In the genomic region with DNA sequence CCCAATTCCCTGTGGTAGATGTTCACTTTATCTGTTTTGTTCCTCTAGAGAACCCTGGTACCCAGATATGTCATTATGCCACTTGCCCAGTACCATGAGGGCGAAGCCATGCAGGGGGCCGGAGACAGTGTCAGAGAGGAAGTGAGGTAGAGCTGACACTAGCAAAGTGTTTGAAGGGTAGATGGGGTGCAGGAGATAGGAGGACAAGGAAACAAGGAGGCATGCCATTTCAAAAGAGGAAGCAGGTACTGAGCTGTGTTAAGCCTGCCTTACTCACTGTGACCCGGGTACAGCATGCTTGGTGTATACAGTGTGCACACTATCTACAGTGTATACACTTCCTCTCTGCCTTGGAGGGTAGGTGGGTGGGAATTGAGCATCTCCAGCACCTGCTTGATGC, we compare ENCODE assay signal across 18 mouse cellular contexts. TPM values are rescaled to one million over a fixed set of nuclear protein-coding genes. Genes with fewer than 3 reads are reported as not detected.
A peak's percentile ranks its signal among the peaks of the same experiment; 100 is the strongest.
DNase-seq lines count a peak whose midpoint lies in the region; ATAC-seq and TF ChIP-seq lines count a peak whose summit lies in the region.
"Had no signal": no experiment of that assay in that cellular context is flagged by ENCODE, and none has a peak within 500 bp of the region (broad histone marks: within the 10 kb centered on the region; RNA-seq: fewer than 3 reads in every experiment).

No protein-coding gene starts in this region.

- peak in 1 of 2 experiments; percentile 56; a peak in 1 of 4 replicates for TF ChIP-seq POLR2A in MEL (IDR thresholded peaks at IDR 0.05; ENCODE audit: control insufficient read depth in 1 of 2, insufficient read depth in 1 of 2, low read depth in 1 of 2, low read length in 2 of 2, poor library complexity in 1 of 2)

- H3K9me3 ChIP-seq in MEL (replicated peaks; ENCODE audit: insufficient read depth, low read length): no peaks in the 10 kb centered on the region
- H3K9me3 ChIP-seq in liver, postnatal 0 days (ENCODE audit: low read length): no peaks in the 10 kb centered on the region
- peaks cover 8% of the 10 kb centered on the region; the same call in 1 of the 2 replicates for H3K9me3 ChIP-seq in midbrain, embryonic 10.5 days (replicated peaks)

- peaks cover 0 to 26% of the 10 kb centered on the region in 2 experiments; a peak in 2 of 4 replicates for H3K36me3 ChIP-seq in MEL (ENCODE audit: control insufficient read depth in 1 of 2, insufficient read depth in 2 of 2, low read length in 2 of 2)
- no peaks in the 10 kb centered on the region for H3K36me3 ChIP-seq in liver, postnatal 0 days (replicated peaks; ENCODE audit: insufficient read depth, low read length)
- no peaks in the 10 kb centered on the region for H3K36me3 ChIP-seq in splenic B cell, adult 2 months (ENCODE audit: control insufficient read depth, insufficient read depth, low read length, poor library complexity, severe bottlenecking)
- peaks cover 10% of the 10 kb centered on the region; the same call in 1 of the 2 replicates for H3K36me3 ChIP-seq in midbrain, embryonic 10.5 days

- peak; percentile 67 to 76 for TF ChIP-seq EP300 in MEL (IDR thresholded peaks at IDR 0.05; ENCODE audit: low read depth in 1 of 2, low read length in 2 of 2)
- no peak for TF ChIP-seq EP300 in liver, postnatal 0 days (IDR thresholded peaks at IDR 0.05; ENCODE audit: low read depth)

- WGBS in liver, postnatal 0 days (ENCODE audit: insufficient replicate concordance): 24% methylated on average over 3 of the region's 3 CpGs
- WGBS in midbrain, embryonic 10.5 days: 93% methylated on average over 3 of the region's 3 CpGs

- H3K4me3 ChIP-seq in MEL (ENCODE audit: control insufficient read depth in 1 of 2, insufficient read depth in 1 of 2, low read depth in 2 of 2, low read length in 2 of 2): no peak overlapping the region
- H3K4me3 ChIP-seq in liver, postnatal 0 days (ENCODE audit: low read depth, low read length): no peak overlapping the region
- H3K4me3 ChIP-seq in midbrain, embryonic 10.5 days: no peak overlapping the region
- H3K4me3 ChIP-seq: forebrain, embryonic 10.5 days; heart, embryonic 13.5 days; left cerebral cortex, adult 2 months; neural tube, embryonic 12.5 days had no signal

- H3K79me2 ChIP-seq in MEL (ENCODE audit: control insufficient read depth, insufficient read depth, low read length, poor library complexity): no peaks in the 10 kb centered on the region

- ATAC-seq in liver, postnatal 0 days: peak; percentile 45
- ATAC-seq: midbrain, embryonic 16.5 days had no signal

- no peak for TF ChIP-seq CTCF in MEL (IDR thresholded peaks at IDR 0.05 in 2 of 3, conservative IDR thresholded peaks at IDR 0.05 in 1 of 3; ENCODE audit: control insufficient read depth in 1 of 3, insufficient read depth in 1 of 3, low read depth in 2 of 3, low read length in 3 of 3, poor library complexity in 1 of 3, severe bottlenecking in 1 of 3)
- TF ChIP-seq CTCF in liver, postnatal 0 days (IDR thresholded peaks at IDR 0.05; ENCODE audit: low read depth): no peak

- H3K4me2 ChIP-seq in liver, postnatal 0 days (ENCODE audit: low read depth, low read length): no peak overlapping the region
- H3K4me2 ChIP-seq: heart, embryonic 13.5 days; neural tube, embryonic 12.5 days had no signal

- H3K4me1 ChIP-seq in MEL (ENCODE audit: control insufficient read depth in 1 of 2, insufficient read depth in 2 of 2, low read length in 2 of 2): peaks cover 17 to 27% of the 10 kb centered on the region in 2 experiments
- H3K4me1 ChIP-seq in liver, postnatal 0 days (ENCODE audit: insufficient read depth): peaks cover 8% of the 10 kb centered on the region
- H3K4me1 ChIP-seq in midbrain, embryonic 10.5 days: 0 out of 2 replicates have a peak, but pooled peaks cover 4% of the 10 kb centered on the region
- H3K4me1 ChIP-seq: heart, embryonic 13.5 days; neural tube, embryonic 12.5 days had no signal

- no peak for TF ChIP-seq RAD21 in MEL (IDR thresholded peaks at IDR 0.05; ENCODE audit: low read depth, low read length)

- H3K9ac ChIP-seq in MEL (ENCODE audit: control insufficient read depth, low read depth, low read length, poor library complexity, severe bottlenecking): peak overlapping the region; percentile 21
- no peak overlapping the region for H3K9ac ChIP-seq in liver, postnatal 0 days (replicated peaks)
- H3K9ac ChIP-seq: heart, embryonic 13.5 days; neural tube, embryonic 12.5 days had no signal

- H3K27ac ChIP-seq in MEL (ENCODE audit: control insufficient read depth, low read depth, low read length): peak overlapping the region; percentile 93
- no peak overlapping the region for H3K27ac ChIP-seq in liver, postnatal 0 days (ENCODE audit: low read depth)
- H3K27ac ChIP-seq in midbrain, embryonic 10.5 days (replicated peaks): no peak overlapping the region
- H3K27ac ChIP-seq: forebrain, embryonic 10.5 days; heart, embryonic 13.5 days; left cerebral cortex, adult 2 months; neural tube, embryonic 12.5 days had no signal

- DNase-seq in spleen, postnatal 36 days (ENCODE audit: low spot score in 2 of 2): peak; percentile 49 to 60
- no peak for DNase-seq in spleen, postnatal 14 days (ENCODE audit: low spot score in 2 of 2)
- DNase-seq in MEL (ENCODE audit: low read depth, low spot score): peak; percentile 92
- DNase-seq in liver, postnatal 0 days: no peak
- DNase-seq in splenic B cell, adult 2 months (ENCODE audit: low read depth, low spot score): peak; percentile 85
- no peak for DNase-seq in right cerebral cortex, adult 18-20 months
- DNase-seq in midbrain, embryonic 10.5 days (ENCODE audit: low spot score): no peak
- DNase-seq in urinary bladder, adult 2 months (ENCODE audit: low spot score): no peak
- DNase-seq: adrenal gland, adult 2 months; cerebellum, adult 18-20 months; heart, postnatal 4 days; kidney, adult 9 months; lung, postnatal 14 days had no signal

- no peaks in the 10 kb centered on the region for H3K27me3 ChIP-seq in MEL (ENCODE audit: control insufficient read depth in 1 of 2, insufficient read depth in 2 of 2, low read length in 2 of 2)
- no peaks in the 10 kb centered on the region for H3K27me3 ChIP-seq in liver, postnatal 0 days (ENCODE audit: insufficient read depth, low read length)
- H3K27me3 ChIP-seq in splenic B cell, adult 2 months (ENCODE audit: control insufficient read depth, insufficient read depth, low read length, poor library complexity, severe bottlenecking): no peaks in the 10 kb centered on the region
- H3K27me3 ChIP-seq in midbrain, embryonic 10.5 days (ENCODE audit: low read depth, poor library complexity, severe bottlenecking): no peaks in the 10 kb centered on the region
- H3K27me3 ChIP-seq: heart, embryonic 13.5 days; neural tube, embryonic 12.5 days had no signal

TF ChIP-seq in MEL, 35 proteins besides CTCF, POLR2A, EP300 and RAD21 (continues in another document):
- TF ChIP-seq UBTF (IDR thresholded peaks at IDR 0.05; ENCODE audit: borderline replicate concordance, insufficient read depth, low read depth, low read length): no peak
- no peak for TF ChIP-seq USF2 (IDR thresholded peaks at IDR 0.05; ENCODE audit: borderline replicate concordance in 1 of 2, insufficient read depth in 1 of 2, low read depth in 1 of 2, low read length in 2 of 2)
- no peak for TF ChIP-seq USF1 (IDR thresholded peaks at IDR 0.05; ENCODE audit: low read depth, low read length)
- TF ChIP-seq MAFK (IDR thresholded peaks at IDR 0.05; ENCODE audit: borderline replicate concordance, low read depth, low read length): no peak
- TF ChIP-seq ETS1 (IDR thresholded peaks at IDR 0.05; ENCODE audit: low read depth, low read length): peak; percentile 78
- TF ChIP-seq MYC (IDR thresholded peaks at IDR 0.05; ENCODE audit: low read depth, low read length): peak; percentile 95
- no peak for TF ChIP-seq CHD1 (IDR thresholded peaks at IDR 0.05; ENCODE audit: low read depth, low read length)
- TF ChIP-seq RCOR1 (IDR thresholded peaks at IDR 0.05; ENCODE audit: low read depth, low read length): no peak
- TF ChIP-seq ZNF384 (IDR thresholded peaks at IDR 0.05; ENCODE audit: low read depth, low read length): 0 out of 2 replicates have a peak, but pooled peaks have one; percentile 10
- TF ChIP-seq CHD2 (IDR thresholded peaks at IDR 0.05; ENCODE audit: low read length): no peak
- TF ChIP-seq NELFE (IDR thresholded peaks at IDR 0.05; ENCODE audit: low read depth, low read length): peak; percentile 24; the same call in 1 of the 2 replicates
- TF ChIP-seq ZC3H11A (IDR thresholded peaks at IDR 0.05; ENCODE audit: low read depth, low read length): no peak
- TF ChIP-seq SIN3A (IDR thresholded peaks at IDR 0.05; ENCODE audit: low read length): peak; percentile 83
- TF ChIP-seq NRF1 (IDR thresholded peaks at IDR 0.05; ENCODE audit: insufficient read depth, low read depth, low read length, poor library complexity, severe bottlenecking): no peak
- peak; percentile 66; the same call in 1 of the 2 replicates for TF ChIP-seq ELF1 (IDR thresholded peaks at IDR 0.05; ENCODE audit: low read depth, low read length)
- TF ChIP-seq HCFC1 (IDR thresholded peaks at IDR 0.05; ENCODE audit: low read depth, low read length): peak; percentile 54; the same call in 1 of the 2 replicates
- no peak for TF ChIP-seq MYB (IDR thresholded peaks at IDR 0.05; ENCODE audit: low read depth, low read length)
- no peak for TF ChIP-seq GABPA (IDR thresholded peaks at IDR 0.05; ENCODE audit: low read depth, low read length)
- no peak for TF ChIP-seq MAZ (IDR thresholded peaks at IDR 0.05; ENCODE audit: low read depth, low read length)
- peak; percentile 49; the same call in 1 of the 2 replicates for TF ChIP-seq TCF12 (IDR thresholded peaks at IDR 0.05; ENCODE audit: low read depth, low read length)
- TF ChIP-seq TAL1 (IDR thresholded peaks at IDR 0.05; ENCODE audit: low read length): peak; percentile 44; the same call in 1 of the 2 replicates
- TF ChIP-seq JUND (IDR thresholded peaks at IDR 0.05; ENCODE audit: low read depth, low read length): no peak
- TF ChIP-seq GATA1 (IDR thresholded peaks at IDR 0.05; ENCODE audit: low read depth, low read length): peak; percentile 82
- TF ChIP-seq TBP (IDR thresholded peaks at IDR 0.05; ENCODE audit: low read depth, low read length): peak; percentile 65; the same call in 1 of the 2 replicates
- TF ChIP-seq BHLHE40 (IDR thresholded peaks at IDR 0.05; ENCODE audit: borderline replicate concordance, low read depth, low read length): peak; percentile 37; the same call in 1 of the 2 replicates
- TF ChIP-seq ZKSCAN1 (IDR thresholded peaks at IDR 0.05; ENCODE audit: low read depth, low read length): no peak

RNA-seq across cellular contexts. Expression of a gene that starts 32.1 kb away (rescaled TPM):
- total RNA-seq in MEL (2012; rRNA removed): 0.46 and 2.5 TPM in 2 replicates
- polyA plus RNA-seq in MEL (2012; ENCODE audit: insufficient read depth in 1 of 2, insufficient read length in 2 of 2, low read depth in 1 of 2, low replicate concordance in 2 of 2, missing spikeins in 1 of 2): 1 to 10 TPM in 1 of 2 experiments, not detected in 1; 1.4 TPM
- 1.00 and 1.3 TPM in 2 replicates for polyA plus RNA-seq in liver, postnatal 0 days (2015; fragmentation: Nextera tagmentation; extraction: Ambion mirVana)
- polyA plus RNA-seq in midbrain, embryonic 10.5 days (2016; fragmentation: Nextera tagmentation; extraction: Ambion mirVana): 5.3 and 5.5 TPM in 2 replicates
- polyA plus RNA-seq in urinary bladder, adult 2 months (2012; rRNA removed): 4.6 and 9.8 TPM in 2 replicates

Comparison
In these comparisons a context has a peak if more than half of its experiments do, and no peak if none do; other contexts are left out.
1. DNase-seq: peak in spleen, postnatal 36 days (2 of 2), MEL (single experiment) and splenic B cell, adult 2 months (single experiment); none in spleen, postnatal 14 days (0 of 2), liver, postnatal 0 days (single experiment), right cerebral cortex, adult 18-20 months (single experiment), midbrain, embryonic 10.5 days (single experiment) and urinary bladder, adult 2 months (single experiment).